Mouse (Mus musculus) testis, adult 2 months (tissue): ENCODE data around the gene Sema7a. TPM values are rescaled to one million over a fixed set of nuclear protein-coding genes. Genes with fewer than 3 reads are reported as not detected.

Source experiments
- H3K27ac ChIP-seq: fragments of 200-500 bp; 2 replicates; pipeline ENCODE4 v1.5.1; 2012; ENCODE audit warnings: low read depth, low read length; ENCODE audit not compliant: control insufficient read depth, insufficient read depth
- H3K27me3 ChIP-seq: fragments of 200-500 bp; 2 replicates; pipeline ENCODE4 v1.6.1; 2012; ENCODE audit warnings: mild to moderate bottlenecking, low read length, moderate library complexity; ENCODE audit not compliant: control insufficient read depth, insufficient read depth
- H3K36me3 ChIP-seq: fragments of 200-500 bp; 2 replicates; pipeline ENCODE4 v1.6.1; 2012; ENCODE audit warnings: mild to moderate bottlenecking, low read length; ENCODE audit not compliant: control insufficient read depth, insufficient read depth
- H3K4me1 ChIP-seq: fragments of 200-500 bp; 2 replicates; pipeline ENCODE4 v1.6.1; 2012; ENCODE audit warnings: low read length; ENCODE audit not compliant: control insufficient read depth, insufficient read depth
- H3K4me3 ChIP-seq: fragments of 200-500 bp; 2 replicates; pipeline ENCODE4 v1.5.1; 2012; ENCODE audit warnings: low read depth, mild to moderate bottlenecking, low read length, moderate library complexity, mixed read lengths; ENCODE audit not compliant: control insufficient read depth
- CTCF ChIP-seq: fragments of 200-500 bp; IDR thresholded peaks from 2 replicates; pipeline ENCODE4 v1.5.1; 2012; ENCODE audit warnings: low read depth, mild to moderate bottlenecking, inconsistent platforms, low read length, moderate library complexity; ENCODE audit not compliant: control insufficient read depth, insufficient read depth, insufficient replicate concordance
- POLR2A ChIP-seq: fragments of 200-500 bp; IDR thresholded peaks from 2 replicates; pipeline ENCODE4 v1.6.1; 2012; ENCODE audit warnings: low read depth, mild to moderate bottlenecking, inconsistent platforms, low read length, moderate library complexity; ENCODE audit not compliant: control insufficient read depth
- polyA plus RNA-seq: library from polyadenylated mRNA; depleted of rRNA; stranded (reverse); fragments of >200 nt; gene quantifications from 2 replicates; pipeline ENCODE4 v1.2.3, GENCODE M21; 2012

Sema7a gene
- polyA plus RNA-seq, 1 experiment: 27.9 TPM

GRCm38 (mm10) chr9:57956196-57956837 lies 16.4 kb downstream of the Sema7a start:
- Histone ChIP-seq H3K36me3 (no peaks in the 10 kb centered on the region), H3K4me3 (no peak overlapping the region), H3K4me1 (peaks cover 5% of the 10 kb centered on the region), H3K27me3 (no peaks in the 10 kb centered on the region), H3K27ac (no peak overlapping the region)
- TF ChIP-seq POLR2A (no peak), CTCF (no peak)

GRCm38 (mm10) chr9:57956838-57957236 lies 16.9 kb downstream of the Sema7a start:
- H3K27ac ChIP-seq: no peak overlapping the region
- no peaks in the 10 kb centered on the region for H3K36me3 ChIP-seq
- TF ChIP-seq POLR2A: no peak
- TF ChIP-seq CTCF: no peak
- no peak overlapping the region for H3K4me3 ChIP-seq
- peaks cover 5% of the 10 kb centered on the region for H3K4me1 ChIP-seq
- H3K27me3 ChIP-seq: no peaks in the 10 kb centered on the region

GRCm38 (mm10) chr9:57958615-57959014 lies 18.7 kb downstream of the Sema7a start:
- Histone ChIP-seq H3K4me1 (peaks cover under 1% of the 10 kb centered on the region; the same call in 1 of the 2 replicates), H3K27ac (no peak overlapping the region), H3K36me3 (no peaks in the 10 kb centered on the region), H3K27me3 (no peaks in the 10 kb centered on the region), H3K4me3 (no peak overlapping the region)
- TF ChIP-seq CTCF (no peak), POLR2A (no peak)

- Histone ChIP-seq H3K36me3 (no peaks in the 10 kb centered on the region), H3K4me3 (no peak overlapping the region), H3K27ac (peak overlapping the region; percentile 19; the same call in 1 of the 2 replicates), H3K4me1 (no peaks in the 10 kb centered on the region; the same call in 1 of the 2 replicates), H3K27me3 (no peaks in the 10 kb centered on the region)
- TF ChIP-seq POLR2A (no peak), CTCF (no peak)
Observed at GRCm38 (mm10) chr9:57959399-57959798, 19.5 kb downstream of the Sema7a start.

- Histone ChIP-seq H3K27me3 (no peaks in the 10 kb centered on the region), H3K36me3 (no peaks in the 10 kb centered on the region), H3K4me1 (no peaks in the 10 kb centered on the region), H3K27ac (no peak overlapping the region), H3K4me3 (no peak overlapping the region)
- no peak for TF ChIP-seq POLR2A
- no peak for TF ChIP-seq CTCF
Observed at GRCm38 (mm10) chr9:57959886-57960866, 20.3 kb downstream of the Sema7a start.

- H3K27me3 ChIP-seq: no peaks in the 10 kb centered on the region
- H3K4me3 ChIP-seq: no peak overlapping the region
- no peaks in the 10 kb centered on the region for H3K36me3 ChIP-seq
- no peak for TF ChIP-seq POLR2A
- TF ChIP-seq CTCF: no peak
- no peaks in the 10 kb centered on the region for H3K4me1 ChIP-seq
- no peak overlapping the region for H3K27ac ChIP-seq
Observed at GRCm38 (mm10) chr9:57961226-57961625, 21.3 kb downstream of the Sema7a start.
